Mouse (Mus musculus) cortical plate, adult 2 months (tissue): Measurements from ENCODE around the gene Cdk8.

Source experiments
- CTCF ChIP-seq: fragments of 200-500 bp; IDR thresholded peaks from 2 replicates; pipeline ENCODE4 v1.5.1; 2011; ENCODE audit warnings: mild to moderate bottlenecking, control low read depth, low read length; ENCODE audit not compliant: insufficient read depth; ENCODE audit errors: extremely low read depth
- POLR2A ChIP-seq: fragments of 200-500 bp; IDR thresholded peaks from 2 replicates; pipeline ENCODE4 v1.6.1; 2011; ENCODE audit warnings: mild to moderate bottlenecking, low read length, control low read depth; ENCODE audit not compliant: insufficient read depth; ENCODE audit errors: extremely low read depth

DNA sequence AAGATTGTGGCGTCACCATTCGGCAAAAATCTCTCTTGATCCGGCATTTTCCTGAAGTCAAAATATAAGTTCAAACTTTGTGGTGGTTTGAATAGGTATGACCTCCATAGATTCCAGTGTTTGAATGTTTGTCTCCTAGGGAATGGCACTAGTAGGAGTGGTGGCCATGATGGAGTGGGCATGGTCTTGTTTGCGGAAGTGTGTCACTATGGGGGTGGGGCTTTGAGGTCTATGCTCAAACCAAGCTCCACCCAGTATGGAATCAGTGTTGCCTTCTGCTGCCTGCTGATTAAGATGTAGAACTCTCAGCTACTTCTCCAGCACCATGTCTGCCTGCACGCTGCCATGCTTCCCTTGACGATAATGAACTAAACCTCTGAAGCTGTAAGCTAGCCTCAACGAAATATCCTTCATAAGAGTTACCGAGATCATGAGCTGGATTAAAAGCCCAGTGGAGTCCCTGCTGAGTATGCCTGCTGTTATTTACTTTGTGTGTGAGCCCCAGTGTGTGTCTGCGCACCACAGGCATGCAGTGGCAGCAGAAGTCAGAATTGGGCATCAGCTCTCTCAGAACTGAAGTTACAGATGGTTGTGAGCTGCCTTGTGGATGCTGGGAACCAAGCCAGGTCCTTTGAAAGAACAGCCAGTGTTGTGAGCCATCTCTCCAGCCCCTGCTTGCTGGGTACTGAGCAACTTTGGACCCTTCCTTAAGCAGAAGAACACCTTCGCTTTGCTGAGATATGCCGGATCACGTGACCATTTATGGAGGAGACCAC, 114.1 kb downstream of the Cdk8 start:
- TF ChIP-seq POLR2A: no peak
- no peak for TF ChIP-seq CTCF
